Mouse (Mus musculus): Measurements from ENCODE around the gene Mtfr2.

DNA sequence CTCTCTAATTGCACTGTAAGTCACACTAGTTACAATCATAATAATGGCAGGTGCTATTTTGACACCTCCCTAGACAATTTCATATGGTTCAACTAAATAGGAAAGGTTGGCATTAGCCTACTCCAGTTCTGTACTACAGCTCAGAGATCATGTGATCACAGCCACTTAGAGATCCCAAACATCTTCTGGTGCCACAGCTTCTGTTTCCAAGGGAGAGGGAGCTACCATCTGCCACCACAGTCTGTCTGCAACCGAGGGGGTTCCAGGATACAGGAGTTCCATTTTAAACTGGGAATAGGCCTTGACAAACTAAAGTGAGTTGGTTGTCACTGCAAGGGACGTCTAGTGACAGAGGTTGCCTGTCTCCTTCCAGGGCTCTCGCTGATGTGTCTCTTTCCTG is 33.2 kb downstream of the Mtfr2 start:
- no peak for TF ChIP-seq POLR2A (IDR thresholded peaks at IDR 0.05; ENCODE audit: control insufficient read depth, extremely low read depth, insufficient read depth, low read length, poor library complexity)
- TF ChIP-seq CTCF (IDR thresholded peaks at IDR 0.05; ENCODE audit: borderline replicate concordance, control insufficient read depth, extremely low read depth, insufficient read depth, low read length, poor library complexity): no peak
